Mouse (Mus musculus) left cerebral cortex, postnatal 36 days (tissue): Measurements from ENCODE around the gene Pds5b. TPM values are rescaled to one million over a fixed set of nuclear protein-coding genes. Genes with fewer than 3 reads are reported as not detected.
"Not testable (repeated sequence)": the region's sequence is repeated elsewhere in the genome, so short reads cannot be mapped to it uniquely, and the experiment has no call there.

ENCODE experiments used
- DNase-seq, 2 experiments: peaks; one replicate each; pipeline ENCODE4 v3.0.0; 2021 to 2022; ENCODE audit warnings: low spot score in 2 of 2, mixed read lengths in 1 of 2
- intact Hi-C: fragments of 180-260 bp; cut with DNase I; formaldehyde crosslinking; loops from one replicate; pipeline ENCODE4 v1.15.1; 2025
- total RNA-seq, 2 experiments: library from RNA; stranded (reverse); gene quantifications; 2 replicates each; pipeline ENCODE4 v1.2.3; 2021

The Pds5b gene
- total RNA-seq, 2 experiments from 2014 or later: 71.3 to 82.9 TPM

GRCm38 (mm10) chr5:150682862-150683261, 9.3 kb downstream of the Pds5b start:
- DNase-seq, intact Hi-C loops: not testable (repeated sequence)

DNA sequence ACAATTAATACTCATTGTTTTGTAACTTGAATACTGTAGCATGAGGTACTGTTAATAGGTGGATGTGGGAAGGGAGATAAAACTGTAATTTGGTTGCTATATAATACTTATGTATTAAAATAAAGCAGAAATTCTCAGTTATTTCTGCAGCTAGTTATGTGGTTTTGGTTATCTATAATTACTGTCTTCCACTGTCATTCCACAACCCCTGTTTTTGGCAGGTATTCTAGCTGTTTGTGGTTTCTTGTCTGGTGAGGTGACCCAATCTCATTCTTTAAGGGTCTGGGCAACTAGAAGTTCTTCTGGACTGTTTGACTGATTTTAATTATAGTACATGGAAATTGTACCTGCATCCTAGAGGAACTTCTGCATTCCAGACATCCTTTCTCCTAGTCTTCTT, 17.1 kb downstream of the Pds5b start:
- intact Hi-C loops: no loop called here
- no peak for DNase-seq

- DNase-seq: no peak
- intact Hi-C loops: no loop called here
These were observed 19.7 kb downstream of the Pds5b start for GRCm38 (mm10) chr5:150693277-150693676.

DNA sequence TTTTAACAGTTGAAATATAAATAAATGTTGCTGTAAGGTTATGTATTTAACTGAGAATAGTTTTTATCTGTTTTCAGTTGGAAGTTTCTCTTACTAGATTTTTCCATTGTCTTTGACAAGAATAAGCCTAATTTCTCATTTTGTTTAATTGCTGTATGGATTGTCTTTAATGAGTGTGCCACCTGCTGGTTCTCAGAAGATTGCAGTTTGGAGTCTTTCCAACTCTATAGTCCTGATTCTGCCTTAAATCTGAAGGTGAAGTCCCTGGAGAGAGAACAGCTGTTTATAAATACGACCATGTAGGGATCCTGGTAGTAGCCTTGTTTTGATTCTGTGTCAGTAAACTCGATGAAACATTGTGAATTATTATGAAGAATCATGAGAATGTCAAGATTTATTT, 29.2 kb downstream of the Pds5b start:
- DNase-seq: peak in 1 of 2 experiments; percentile 18
- intact Hi-C loops: no loop called here

- intact Hi-C loops, DNase-seq: not testable (repeated sequence)
These were observed 33.1 kb downstream of the Pds5b start for GRCm38 (mm10) chr5:150706651-150707050.

- intact Hi-C loops: not testable (repeated sequence)
These were observed 33.6 kb downstream of the Pds5b start for GRCm38 (mm10) chr5:150707181-150707580.

DNA sequence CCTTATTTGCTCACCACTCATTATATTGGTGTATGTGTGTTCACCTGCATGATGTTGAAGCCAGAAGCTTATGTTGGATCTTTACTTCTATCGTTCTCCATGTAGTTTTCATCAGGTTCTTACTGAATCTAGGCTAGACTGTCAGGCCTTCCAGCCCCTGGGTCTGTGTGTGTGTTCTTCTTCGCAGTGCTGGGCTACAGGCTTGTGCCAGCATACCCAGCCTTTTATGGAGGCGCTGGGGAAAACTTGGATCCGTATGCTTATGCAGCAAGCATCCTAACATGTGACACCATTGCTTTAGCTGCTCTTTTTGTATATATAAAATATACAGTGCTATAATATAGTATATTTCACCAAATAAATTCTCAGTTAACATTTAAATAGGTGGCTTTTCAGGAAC, 38.0 kb downstream of the Pds5b start:
- DNase-seq: no peak
- intact Hi-C loops: no loop called here

More at GRCm38 (mm10) chr5:150707181-150707580, 33.6 kb downstream of the Pds5b start:
- DNase-seq: not testable (repeated sequence)

- DNase-seq: no peak
- intact Hi-C loops: no loop called here
These were observed 39.9 kb downstream of the Pds5b start for GRCm38 (mm10) chr5:150713431-150713830.

- intact Hi-C loops: loop anchor here (5.0 kb wide), 1 partner anchor 45 kb away; the partner anchor contains the start of gene Pds5b
- no peak for DNase-seq
These were observed 44.2 kb downstream of the Pds5b start for GRCm38 (mm10) chr5:150717775-150718174.

GRCm38 (mm10) chr5:150724641-150725040, 51.1 kb downstream of the Pds5b start:
- no peak for DNase-seq
- intact Hi-C loops: no loop called here

- intact Hi-C loops, DNase-seq: not testable (repeated sequence)
These were observed 63.5 kb downstream of the Pds5b start for GRCm38 (mm10) chr5:150737028-150737427.

- intact Hi-C loops: no loop called here
These were observed 65.8 kb downstream of the Pds5b start for GRCm38 (mm10) chr5:150739311-150739710.

DNA sequence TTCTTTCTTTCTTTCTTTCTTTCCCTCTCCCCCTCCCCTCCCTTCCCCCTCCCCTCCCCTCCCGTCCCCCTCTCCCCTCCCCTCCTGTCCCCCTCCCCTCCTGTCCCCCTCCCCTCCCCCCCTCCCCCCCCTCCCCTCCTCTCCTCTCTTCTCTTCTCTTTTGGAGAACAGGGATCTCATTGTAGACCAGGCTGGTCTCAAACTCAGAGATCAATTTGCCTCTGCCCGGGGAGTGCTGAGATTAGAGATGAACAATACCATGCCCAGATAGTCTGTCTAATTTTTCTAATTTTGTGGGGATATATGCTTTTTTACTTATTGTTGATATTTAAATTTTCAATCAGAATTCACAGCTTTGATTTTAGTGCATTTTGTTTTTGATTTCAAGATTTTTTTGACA, 67.1 kb downstream of the Pds5b start:
- no peak for DNase-seq
- intact Hi-C loops: no loop called here

More at GRCm38 (mm10) chr5:150739311-150739710, 65.8 kb downstream of the Pds5b start:
- DNase-seq: no peak

DNA sequence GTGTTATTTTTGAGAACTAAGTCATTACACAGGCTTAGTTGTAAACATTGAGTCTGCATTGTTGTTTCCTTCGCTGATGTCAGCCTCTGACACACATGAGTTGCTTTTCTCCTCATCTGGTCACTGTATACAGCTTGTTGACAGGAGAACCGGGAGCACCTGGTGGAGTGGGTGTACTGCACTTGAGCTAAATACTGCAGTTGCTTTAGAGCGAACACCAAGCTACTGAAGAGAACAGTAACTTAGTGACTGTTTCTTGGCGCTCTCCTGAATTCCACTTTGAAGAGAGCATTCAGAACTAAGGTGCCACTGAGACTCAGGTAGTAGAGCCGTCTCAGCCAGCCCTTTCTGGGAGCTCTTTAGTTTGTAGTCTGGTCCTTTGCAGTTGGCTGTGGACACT, 83.1 kb downstream of the Pds5b start:
- no peak for DNase-seq
- intact Hi-C loops: no loop called here

GRCm38 (mm10) chr5:150772403-150772802, 98.9 kb downstream of the Pds5b start:
- DNase-seq: no peak
- intact Hi-C loops: no loop called here

- intact Hi-C loops: no loop called here
- no peak for DNase-seq
These were observed 99.5 kb downstream of the Pds5b start for GRCm38 (mm10) chr5:150773083-150773482.

GRCm38 (mm10) chr5:150788261-150788660, 114.7 kb downstream of the Pds5b start:
- no peak for DNase-seq

GRCm38 (mm10) chr5:150789039-150789438, 115.5 kb downstream of the Pds5b start:
- intact Hi-C loops: no loop called here
- DNase-seq: no peak

More at GRCm38 (mm10) chr5:150788261-150788660, 114.7 kb downstream of the Pds5b start:
- intact Hi-C loops: no loop called here

GRCm38 (mm10) chr5:150794181-150794580, 120.6 kb downstream of the Pds5b start:
- intact Hi-C loops: no loop called here
- DNase-seq: no peak

DNA sequence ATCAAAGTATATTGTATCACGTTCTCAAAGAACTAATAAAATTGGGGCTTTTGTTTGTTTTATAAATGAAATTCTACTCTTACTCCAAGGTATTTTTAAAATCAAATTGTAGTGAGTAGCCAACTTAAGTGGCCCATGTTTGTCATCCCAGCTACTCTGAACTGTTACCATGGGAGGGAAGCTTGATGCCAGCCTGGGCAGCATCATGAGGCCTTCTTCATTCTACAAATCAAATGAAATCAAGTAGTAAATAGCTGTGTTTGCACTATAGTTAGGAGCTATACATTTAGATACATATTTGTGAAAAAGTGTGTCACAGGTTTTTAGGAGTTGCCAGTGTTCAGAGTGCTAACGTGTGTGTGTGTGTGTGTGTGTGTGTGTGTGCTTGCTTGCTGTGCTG, 126.5 kb downstream of the Pds5b start:
- intact Hi-C loops: no loop called here
- DNase-seq: no peak

GRCm38 (mm10) chr5:150814111-150814990, 140.8 kb downstream of the Pds5b start:
- no peak for DNase-seq
- intact Hi-C loops: no loop called here
